7 mouse cellular contexts compared by ENCODE assay signal in genomic region chr2:122380768-122381311, GRCm38 (mm10). TPM values are rescaled to one million over a fixed set of nuclear protein-coding genes. Genes with fewer than 3 reads are reported as not detected.
DNase-seq lines count a peak whose midpoint lies in the region; TF ChIP-seq lines count a peak whose summit lies in the region.

No protein-coding gene starts in this region.

- H3K9me3 ChIP-seq in MEL (replicated peaks; ENCODE audit: insufficient read depth, low read length), result no peaks in the 10 kb centered on the region
- H3K9me3 ChIP-seq in forebrain, embryonic 10.5 days, result no peaks in the 10 kb centered on the region

- H3K4me1 ChIP-seq in MEL (ENCODE audit: control insufficient read depth in 1 of 2, insufficient read depth in 2 of 2, low read length in 2 of 2), result peaks cover 0 to 18% of the 10 kb centered on the region in 2 experiments; a peak in 2 of 4 replicates
- H3K4me1 ChIP-seq in forebrain, embryonic 10.5 days, result peaks cover 16% of the 10 kb centered on the region
- peaks cover 4% of the 10 kb centered on the region for H3K4me1 ChIP-seq in small intestine, adult 2 months (ENCODE audit: control insufficient read depth, insufficient read depth, insufficient read length, low read length)

- intact Hi-C loops in heart, postnatal 14 days (cut with DNase I), result loop anchor here (1.0 to 10.0 kb wide), 5 partner anchors 71 to 254 kb away; partner anchors contain the start of gene AA467197

- no peak for TF ChIP-seq POLR2A in MEL (IDR thresholded peaks at IDR 0.05; ENCODE audit: control insufficient read depth in 1 of 2, insufficient read depth in 1 of 2, low read depth in 1 of 2, low read length in 2 of 2, poor library complexity in 1 of 2)
- TF ChIP-seq POLR2A in small intestine, adult 2 months (IDR thresholded peaks at IDR 0.05; ENCODE audit: low read depth, low read length), result no peak

- DNase-seq in MEL (ENCODE audit: low read depth, low spot score), result peak; percentile 79
- DNase-seq in adrenal gland, postnatal 25 days, result peak; percentile 51
- peak; percentile 66 for DNase-seq in forebrain, embryonic 10.5 days (ENCODE audit: extremely low spot score, low spot score)
- DNase-seq in heart, postnatal 14 days, result peak; percentile 59 to 70
- DNase-seq in kidney, postnatal 4 days, result peak; percentile 54 to 68
- DNase-seq in lung, postnatal 36 days, result peak; percentile 71

- peak overlapping the region; percentile 54 to 66 for H3K4me3 ChIP-seq in MEL (ENCODE audit: control insufficient read depth in 1 of 2, insufficient read depth in 1 of 2, low read depth in 2 of 2, low read length in 2 of 2)
- peak overlapping the region; percentile 45 for H3K4me3 ChIP-seq in forebrain, embryonic 10.5 days
- no peak overlapping the region; the same call in 1 of the 2 replicates for H3K4me3 ChIP-seq in small intestine, adult 2 months (ENCODE audit: low read depth, low read length)

- WGBS in forebrain, embryonic 10.5 days, result 16% methylated on average over 11 of the region's 11 CpGs
- 5% methylated on average over 11 of the region's 11 CpGs for WGBS in small intestine, adult 2 months

- TF ChIP-seq EP300 in MEL (IDR thresholded peaks at IDR 0.05; ENCODE audit: low read depth in 1 of 2, low read length in 2 of 2), result no peak

- peak overlapping the region; percentile 28; the same call in 1 of the 2 replicates for H3K9ac ChIP-seq in MEL (ENCODE audit: control insufficient read depth, low read depth, low read length, poor library complexity, severe bottlenecking)

- H3K36me3 ChIP-seq in MEL (ENCODE audit: control insufficient read depth in 1 of 2, insufficient read depth in 2 of 2, low read length in 2 of 2), result peaks cover 0 to 2% of the 10 kb centered on the region in 2 experiments; a peak in 1 of 4 replicates
- H3K36me3 ChIP-seq in forebrain, embryonic 10.5 days (replicated peaks), result no peaks in the 10 kb centered on the region
- no peaks in the 10 kb centered on the region for H3K36me3 ChIP-seq in small intestine, adult 2 months (ENCODE audit: control insufficient read depth, insufficient read depth, low read length)

- H3K27me3 ChIP-seq in MEL (ENCODE audit: control insufficient read depth in 1 of 2, insufficient read depth in 2 of 2, low read length in 2 of 2), result no peaks in the 10 kb centered on the region
- 0 out of 2 replicates have a peak, but pooled peaks cover 5% of the 10 kb centered on the region for H3K27me3 ChIP-seq in forebrain, embryonic 10.5 days (ENCODE audit: poor library complexity, severe bottlenecking)
- H3K27me3 ChIP-seq in small intestine, adult 2 months (ENCODE audit: control insufficient read depth, insufficient read depth, low read length), result no peaks in the 10 kb centered on the region

- H3K79me2 ChIP-seq in MEL (ENCODE audit: control insufficient read depth, insufficient read depth, low read length, poor library complexity), result no peaks in the 10 kb centered on the region; the same call in 1 of the 2 replicates

- no peak overlapping the region for H3K27ac ChIP-seq in MEL (ENCODE audit: control insufficient read depth, low read depth, low read length)
- H3K27ac ChIP-seq in forebrain, embryonic 10.5 days, result peak overlapping the region; percentile 71; the same call in 1 of the 2 replicates
- no peak overlapping the region for H3K27ac ChIP-seq in small intestine, adult 2 months (ENCODE audit: insufficient read depth, low read depth, low read length)

- TF ChIP-seq RAD21 in MEL (IDR thresholded peaks at IDR 0.05; ENCODE audit: low read depth, low read length), result peak; percentile 84

- TF ChIP-seq CTCF in MEL (IDR thresholded peaks at IDR 0.05 in 2 of 3, conservative IDR thresholded peaks at IDR 0.05 in 1 of 3; ENCODE audit: control insufficient read depth in 1 of 3, insufficient read depth in 1 of 3, low read depth in 2 of 3, low read length in 3 of 3, poor library complexity in 1 of 3, severe bottlenecking in 1 of 3), result peak; percentile 63 to 82 (median 79)
- TF ChIP-seq CTCF in small intestine, adult 2 months (IDR thresholded peaks at IDR 0.05; ENCODE audit: extremely low read depth, insufficient read length, insufficient replicate concordance, low read depth, low read length), result peak; percentile 34; the same call in 1 of the 2 replicates

TF ChIP-seq in MEL, 35 proteins besides CTCF, POLR2A, EP300 and RAD21:
- TF ChIP-seq CHD1 (IDR thresholded peaks at IDR 0.05; ENCODE audit: low read depth, low read length) (no peak), MAX (IDR thresholded peaks at IDR 0.05; ENCODE audit: low read length) (no peak), ZC3H11A (IDR thresholded peaks at IDR 0.05; ENCODE audit: low read depth, low read length) (peak; percentile 76), ZNF384 (IDR thresholded peaks at IDR 0.05; ENCODE audit: low read depth, low read length) (peak; percentile 98), MAZ (IDR thresholded peaks at IDR 0.05; ENCODE audit: low read depth, low read length) (no peak), SIN3A (IDR thresholded peaks at IDR 0.05; ENCODE audit: low read length) (peak; percentile 38; the same call in 1 of the 2 replicates), SMC3 (IDR thresholded peaks at IDR 0.05; ENCODE audit: low read depth, low read length) (peak; percentile 73), ELF1 (IDR thresholded peaks at IDR 0.05; ENCODE audit: low read depth, low read length) (no peak), MXI1 (IDR thresholded peaks at IDR 0.05; ENCODE audit: low read depth, low read length) (0 out of 2 replicates have a peak, but pooled peaks have one; percentile 17)

RNA-seq across cellular contexts. Expression of gene Shf, which starts 11.9 kb away (rescaled TPM):
- total RNA-seq in MEL (2012; rRNA removed), result 3.6 and 4.3 TPM in 2 replicates
- 1 to 10 TPM in 1 of 2 experiments, not detected in 1; 9.7 TPM for polyA plus RNA-seq in MEL (2012; ENCODE audit: insufficient read depth in 1 of 2, insufficient read length in 2 of 2, low read depth in 1 of 2, low replicate concordance in 2 of 2, missing spikeins in 1 of 2)
- 5.8 and 11.4 TPM in 2 replicates for total RNA-seq in adrenal gland, postnatal 25 days (2021)
- polyA plus RNA-seq in forebrain, embryonic 10.5 days (2016; fragmentation: Nextera tagmentation; extraction: Ambion mirVana), result 3.3 and 4.6 TPM in 2 replicates
- total RNA-seq in heart, postnatal 14 days (2021), result 1 to 10 TPM; 4.9 to 6.2 TPM
- polyA plus RNA-seq in small intestine, adult 2 months (2012; rRNA removed), result 3.5 and 9.1 TPM in 2 replicates

RNA-seq across cellular contexts. Expression of gene Slc28a2, which starts 45.4 kb away (rescaled TPM):
- 1.3 and 1.7 TPM in 2 replicates for total RNA-seq in MEL (2012; rRNA removed)
- 1 to 10 TPM in 1 of 2 experiments, not detected in 1; 2.6 TPM for polyA plus RNA-seq in MEL (2012; ENCODE audit: insufficient read depth in 1 of 2, insufficient read length in 2 of 2, low read depth in 1 of 2, low replicate concordance in 2 of 2, missing spikeins in 1 of 2)
- 1.4 and 2.0 TPM in 2 replicates for total RNA-seq in adrenal gland, postnatal 25 days (2021)
- polyA plus RNA-seq in forebrain, embryonic 10.5 days (2016; fragmentation: Nextera tagmentation; extraction: Ambion mirVana), result not detected in 2 replicates
- 10 to 100 TPM; 27.7 to 30.3 TPM for total RNA-seq in heart, postnatal 14 days (2021)
- 44.1 and 116 TPM in 2 replicates for polyA plus RNA-seq in small intestine, adult 2 months (2012; rRNA removed)
